Mouse (Mus musculus) thymus, adult 2 months (tissue): ENCODE results near the gene Paqr6.

ENCODE experiments used
- CTCF ChIP-seq: fragments of 200-500 bp; IDR thresholded peaks from 2 replicates; pipeline ENCODE4 v1.5.1; 2012; ENCODE audit warnings: mild to moderate bottlenecking, control low read depth, low read length, moderate library complexity, borderline replicate concordance; ENCODE audit not compliant: control insufficient read depth, poor library complexity, insufficient read depth; ENCODE audit errors: extremely low read depth
- POLR2A ChIP-seq: fragments of 200-500 bp; IDR thresholded peaks from 2 replicates; pipeline ENCODE4 v1.6.1; 2012; ENCODE audit warnings: mild to moderate bottlenecking, low read length, control low read depth, moderate library complexity; ENCODE audit not compliant: control insufficient read depth, poor library complexity, insufficient read depth; ENCODE audit errors: extremely low read depth

- TF ChIP-seq CTCF: no peak; the same call in 1 of the 2 replicates
- no peak for TF ChIP-seq POLR2A
These were observed 33.1 kb upstream of the Paqr6 start for GRCm38 (mm10) chr3:88331282-88331681.
